ENCODE assay signal across 8 mouse cellular contexts in genomic region chr8:84813059-84813458, GRCm38 (mm10). TPM values are rescaled to one million over a fixed set of nuclear protein-coding genes. Genes with fewer than 3 reads are reported as not detected.
DNase-seq lines count a peak whose midpoint lies in the region; ATAC-seq and TF ChIP-seq lines count a peak whose summit lies in the region.

No protein-coding gene starts in this region.

- TF ChIP-seq EP300 in lung, postnatal 0 days (IDR thresholded peaks at IDR 0.05) = peak; percentile 37; the same call in 1 of the 2 replicates

- H3K27ac ChIP-seq in lung, postnatal 0 days (ENCODE audit: low read length) = no peak overlapping the region

- TF ChIP-seq CTCF in Patski (IDR thresholded peaks at IDR 0.05) = peak; percentile 87
- TF ChIP-seq CTCF in lung, postnatal 0 days (IDR thresholded peaks at IDR 0.05) = peak; percentile 93

- H3K4me3 ChIP-seq in lung, postnatal 0 days (ENCODE audit: low read depth, low read length) = no peak overlapping the region

- peaks cover 3% of the 10 kb centered on the region; the same call in 1 of the 2 replicates for H3K4me1 ChIP-seq in lung, postnatal 0 days (ENCODE audit: insufficient read depth, low read depth, low read length)

- H3K9me3 ChIP-seq in lung, postnatal 0 days (ENCODE audit: low read length) = no peaks in the 10 kb centered on the region

- CTCF ChIA-PET in Patski (lab: Charles Lee) = interaction anchor here (0.7 to 8.3 kb wide), 20 partner anchors 12 to 228 kb away, joined by 3 to 80 read pairs (median 4); no protein-coding TSS in a partner anchor

- H3K27me3 ChIP-seq in Patski = no peaks in the 10 kb centered on the region
- H3K27me3 ChIP-seq in lung, postnatal 0 days (replicated peaks; ENCODE audit: insufficient read depth, low read length) = no peaks in the 10 kb centered on the region

- POLR2A ChIA-PET in Patski (lab: Charles Lee) = interaction anchor here (0.7 to 1.0 kb wide), 4 partner anchors 28 to 129 kb away, joined by 3 to 5 read pairs (median 3); no protein-coding TSS in a partner anchor

- 1% methylated on average over 5 of the region's 5 CpGs for whole genome bisulfite sequencing in lung, postnatal 0 days

- in situ Hi-C loops in Patski (cut with MboI; ENCODE audit: low pct_unique_long_range_greater_than_20kb) = loop anchor here (5.0 to 10.0 kb wide), 2 partner anchors 221 to 448 kb away; no protein-coding TSS in a partner anchor

- no peak overlapping the region for H3K4me2 ChIP-seq in lung, postnatal 0 days (replicated peaks; ENCODE audit: low read depth, low read length)

- peak; percentile 58 for ATAC-seq in Patski
- 0 out of 2 replicates have a peak, but pooled peaks have one; percentile 15 for ATAC-seq in lung, postnatal 0 days

- H3K9ac ChIP-seq in lung, postnatal 0 days (replicated peaks; ENCODE audit: low read depth) = no peak overlapping the region

- no peaks in the 10 kb centered on the region for H3K36me3 ChIP-seq in lung, postnatal 0 days (ENCODE audit: insufficient read depth, low read length)

- DNase-seq in CD4-positive, CD25-positive, alpha-beta regulatory T cell, adult 2 months (ENCODE audit: low read depth, low spot score) = peak; percentile 88
- no peak for DNase-seq in Patski (ENCODE audit: low read depth, low spot score)
- DNase-seq in cerebellum, adult 9-11 months = peak; percentile 80
- DNase-seq in gastrocnemius, adult 18-20 months (ENCODE audit: low spot score) = peak; percentile 91
- peak; percentile 82 for DNase-seq in kidney, postnatal 14 days
- DNase-seq in lung, postnatal 0 days (ENCODE audit: low spot score) = peak; percentile 86
- DNase-seq in retina, postnatal 7 days (ENCODE audit: low read depth, low spot score) = peak; percentile 75
- DNase-seq in thymus, postnatal 4 days = peak; percentile 89

RNA-seq across cellular contexts. Expression of gene Dand5, which starts 9.6 kb away (rescaled TPM):
- 12.5 TPM for polyA plus RNA-seq in Patski (2021)
- total RNA-seq in gastrocnemius, adult 18-20 months (2021) = 10 to 100 TPM; 12.8 to 12.9 TPM
- 6.2 and 6.8 TPM in 2 replicates for polyA plus RNA-seq in lung, postnatal 0 days (2015; fragmentation: Nextera tagmentation; extraction: Ambion mirVana)

RNA-seq across cellular contexts. Expression of gene Nfix, which starts 12.9 kb away (rescaled TPM):
- polyA plus RNA-seq in Patski (2021) = 32.5 TPM
- total RNA-seq in gastrocnemius, adult 18-20 months (2021) = 100 to 1,000 TPM; 481 to 528 TPM
- polyA plus RNA-seq in lung, postnatal 0 days (2015; fragmentation: Nextera tagmentation; extraction: Ambion mirVana) = 38.8 and 45.1 TPM in 2 replicates

RNA-seq across cellular contexts. Expression of gene Gadd45gip1, which starts 18.3 kb away (rescaled TPM):
- polyA plus RNA-seq in Patski (2021) = 31.8 TPM
- 10 to 100 TPM; 22.9 to 24.2 TPM for total RNA-seq in gastrocnemius, adult 18-20 months (2021)
- polyA plus RNA-seq in lung, postnatal 0 days (2015; fragmentation: Nextera tagmentation; extraction: Ambion mirVana) = 24.4 and 24.8 TPM in 2 replicates

RNA-seq across cellular contexts. Expression of gene Rad23a, which starts 27.4 kb away (rescaled TPM):
- 126 TPM for polyA plus RNA-seq in Patski (2021)
- total RNA-seq in gastrocnemius, adult 18-20 months (2021) = 100 to 1,000 TPM; 171 to 176 TPM
- polyA plus RNA-seq in lung, postnatal 0 days (2015; fragmentation: Nextera tagmentation; extraction: Ambion mirVana) = 77.9 and 85.7 TPM in 2 replicates

RNA-seq across cellular contexts. Expression of gene Calr, which starts 33.7 kb away (rescaled TPM):
- polyA plus RNA-seq in Patski (2021) = 1,232 TPM
- total RNA-seq in gastrocnemius, adult 18-20 months (2021) = 100 to 1,000 TPM; 145 to 160 TPM
- polyA plus RNA-seq in lung, postnatal 0 days (2015; fragmentation: Nextera tagmentation; extraction: Ambion mirVana) = 318 and 405 TPM in 2 replicates
